7 mouse cellular contexts compared by ENCODE assay signal in the genomic region with DNA sequence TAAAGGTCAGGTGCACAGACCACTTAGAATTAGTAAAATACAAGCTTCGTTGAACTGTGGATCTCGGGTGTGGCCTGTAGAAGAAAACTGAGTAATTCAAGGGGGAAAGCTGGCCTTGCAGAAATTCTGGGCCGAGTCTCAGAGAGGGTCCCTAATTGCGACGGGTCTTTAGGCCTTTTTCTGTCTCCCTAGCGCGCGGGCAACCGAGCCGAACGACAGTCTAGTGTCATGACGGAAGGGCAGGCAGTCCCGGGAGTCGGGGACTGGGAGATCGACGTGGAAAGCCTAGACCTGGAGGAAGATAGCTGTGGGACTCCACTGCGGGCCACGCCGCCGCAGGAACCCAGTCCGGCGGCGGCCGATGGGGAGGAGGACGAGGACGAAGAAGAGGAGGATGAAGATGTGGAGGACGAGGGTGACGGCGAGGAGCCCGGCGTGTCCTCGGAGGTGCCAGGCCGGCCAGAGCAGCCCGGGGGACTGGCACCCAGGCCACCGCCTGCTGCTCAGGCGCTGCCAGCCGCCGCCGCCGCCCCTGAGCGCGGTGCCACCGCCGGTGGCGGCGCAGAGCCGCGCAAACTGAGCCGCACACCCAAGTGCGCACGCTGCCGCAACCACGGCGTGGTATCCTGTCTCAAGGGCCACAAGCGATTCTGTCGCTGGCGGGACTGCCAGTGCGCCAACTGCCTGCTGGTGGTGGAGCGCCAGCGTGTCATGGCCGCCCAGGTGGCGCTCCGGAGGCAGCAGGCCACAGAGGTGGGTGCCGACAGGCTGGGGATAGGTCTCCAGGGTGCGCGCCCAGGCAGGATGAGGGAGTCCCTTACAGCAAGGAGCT. TPM values are rescaled to one million over a fixed set of nuclear protein-coding genes. Genes with fewer than 3 reads are reported as not detected.
DNase-seq lines count a peak whose midpoint lies in the region; ATAC-seq and TF ChIP-seq lines count a peak whose summit lies in the region.

No protein-coding gene starts in this region.

- TF ChIP-seq CTCF in lung, embryonic 14.5 days (IDR thresholded peaks at IDR 0.05; ENCODE audit: low read depth) = peak; percentile 43
- 0 out of 2 replicates have a peak, but pooled peaks have one; percentile 2 for TF ChIP-seq CTCF in brain, embryonic 14.5 days (IDR thresholded peaks at IDR 0.05; ENCODE audit: borderline replicate concordance, extremely low read depth, insufficient read depth, insufficient read length)
- peak; percentile 61 for TF ChIP-seq CTCF in intestine, postnatal 0 days (IDR thresholded peaks at IDR 0.05; ENCODE audit: low read depth)

- no peaks in the 10 kb centered on the region for H3K36me3 ChIP-seq in lung, embryonic 14.5 days (ENCODE audit: insufficient read depth)
- H3K36me3 ChIP-seq in intestine, postnatal 0 days (ENCODE audit: control insufficient read depth, insufficient read depth) = no peaks in the 10 kb centered on the region
- H3K36me3 ChIP-seq in lung, embryonic 16.5 days (ENCODE audit: control insufficient read depth, insufficient read depth, low read length) = no peaks in the 10 kb centered on the region

- H3K9me3 ChIP-seq in lung, embryonic 14.5 days (ENCODE audit: low read depth, low read length) = no peaks in the 10 kb centered on the region
- no peaks in the 10 kb centered on the region for H3K9me3 ChIP-seq in intestine, postnatal 0 days (ENCODE audit: control insufficient read depth)
- H3K9me3 ChIP-seq in lung, embryonic 16.5 days (ENCODE audit: control insufficient read depth, low read length) = no peaks in the 10 kb centered on the region

- WGBS in lung, embryonic 14.5 days = 1% methylated on average over 66 of the region's 66 CpGs
- 1% methylated on average over 66 of the region's 66 CpGs for WGBS in intestine, postnatal 0 days
- 1% methylated on average over 65 of the region's 66 CpGs for WGBS in lung, embryonic 16.5 days

- H3K27ac ChIP-seq in lung, embryonic 14.5 days (ENCODE audit: low read depth) = no peak overlapping the region
- H3K27ac ChIP-seq in intestine, postnatal 0 days (ENCODE audit: low read depth, low read length) = no peak overlapping the region
- H3K27ac ChIP-seq in lung, embryonic 16.5 days (ENCODE audit: low read length) = no peak overlapping the region

- H3K27me3 ChIP-seq in lung, embryonic 14.5 days (ENCODE audit: insufficient read depth, low read length) = peaks cover 97% of the 10 kb centered on the region
- H3K27me3 ChIP-seq in intestine, postnatal 0 days (replicated peaks; ENCODE audit: control insufficient read depth, insufficient read depth, low read length) = peaks cover 98% of the 10 kb centered on the region
- peaks cover 95% of the 10 kb centered on the region for H3K27me3 ChIP-seq in lung, embryonic 16.5 days (ENCODE audit: control insufficient read depth, insufficient read depth, low read depth, low read length)

- DNase-seq in lung, embryonic 14.5 days = peak; percentile 31
- DNase-seq in lung, postnatal 10 days = no peak
- DNase-seq in brain, embryonic 14.5 days (ENCODE audit: low read depth) = peak; percentile 54
- DNase-seq in gastrocnemius, postnatal 14 days = peak; percentile 39
- no peak for DNase-seq in spleen, postnatal 36 days (ENCODE audit: low spot score in 2 of 2)

- H3K4me2 ChIP-seq in lung, embryonic 14.5 days = peak overlapping the region; percentile 69
- peak overlapping the region; percentile 67 for H3K4me2 ChIP-seq in intestine, postnatal 0 days (replicated peaks; ENCODE audit: low read depth)
- H3K4me2 ChIP-seq in lung, embryonic 16.5 days (ENCODE audit: low read depth, low read length) = peak overlapping the region; percentile 52

- H3K9ac ChIP-seq in lung, embryonic 14.5 days = no peak overlapping the region; the same call in 1 of the 2 replicates
- no peak overlapping the region for H3K9ac ChIP-seq in intestine, postnatal 0 days (ENCODE audit: low read depth, low read length)
- H3K9ac ChIP-seq in lung, embryonic 16.5 days (ENCODE audit: low read length) = 0 out of 2 replicates have a peak overlapping the region, but pooled peaks have one; percentile 8

- no peak for ATAC-seq in lung, embryonic 14.5 days (ENCODE audit: insufficient read depth)
- no peak for ATAC-seq in intestine, postnatal 0 days
- no peak for ATAC-seq in lung, embryonic 16.5 days (ENCODE audit: low read depth)

- no peak for TF ChIP-seq POLR2A in brain, embryonic 14.5 days (IDR thresholded peaks at IDR 0.05; ENCODE audit: borderline replicate concordance, extremely low read depth, insufficient read depth, insufficient read length, poor library complexity, severe bottlenecking)

- H3K4me1 ChIP-seq in lung, embryonic 14.5 days (ENCODE audit: insufficient read depth) = no peaks in the 10 kb centered on the region
- 0 out of 2 replicates have a peak, but pooled peaks cover 5% of the 10 kb centered on the region for H3K4me1 ChIP-seq in intestine, postnatal 0 days (replicated peaks; ENCODE audit: control insufficient read depth, insufficient read depth, low read length)
- peaks cover 19% of the 10 kb centered on the region for H3K4me1 ChIP-seq in lung, embryonic 16.5 days (replicated peaks; ENCODE audit: control insufficient read depth, insufficient read depth, low read length)

- peak overlapping the region; percentile 40 for H3K4me3 ChIP-seq in lung, embryonic 14.5 days (ENCODE audit: low read depth, low read length)
- H3K4me3 ChIP-seq in intestine, postnatal 0 days (ENCODE audit: low read depth, low read length) = peak overlapping the region; percentile 44
- H3K4me3 ChIP-seq in lung, embryonic 16.5 days (ENCODE audit: low read length) = peak overlapping the region; percentile 34

- intact Hi-C loops in gastrocnemius, postnatal 14 days (cut with DNase I; ENCODE audit: low total_unique reads) = no loop called here

RNA-seq across cellular contexts. Expression of a gene that starts 1.2 kb away (rescaled TPM):
- polyA plus RNA-seq in lung, embryonic 14.5 days (2014; fragmentation: Nextera tagmentation; extraction: Ambion mirVana) = 0.41 and 0.62 TPM in 2 replicates
- polyA plus RNA-seq in brain, embryonic 14.5 days (2012; rRNA removed) = 0.67 and 1.3 TPM in 2 replicates
- 1 to 10 TPM; 3.9 to 5.1 TPM for total RNA-seq in gastrocnemius, postnatal 14 days (2021)
- polyA plus RNA-seq in intestine, postnatal 0 days (2015; fragmentation: Nextera tagmentation; extraction: Ambion mirVana) = 0.07 and 0.16 TPM in 2 replicates
- polyA plus RNA-seq in lung, embryonic 16.5 days (2015; fragmentation: Nextera tagmentation; extraction: Ambion mirVana) = 0.63 and 0.69 TPM in 2 replicates

Comparison
In these comparisons a context has a peak if more than half of its experiments do, and no peak if none do; other contexts are left out.
1. DNase-seq: peak in lung, embryonic 14.5 days (single experiment), brain, embryonic 14.5 days (single experiment) and gastrocnemius, postnatal 14 days (single experiment); none in lung, postnatal 10 days (single experiment) and spleen, postnatal 36 days (0 of 2).
2. CTCF ChIP-seq: peak in every context shown above with its lines; median percentile 61 in intestine, postnatal 0 days; 43 in lung, embryonic 14.5 days; 2 in brain, embryonic 14.5 days.
3. Peak in every context shown above with its lines, with median percentiles within 50 percentile points of each other: H3K4me2 ChIP-seq and H3K4me3 ChIP-seq.